Mouse (Mus musculus): ENCODE data around the gene Sms.

The Sms gene

DNA sequence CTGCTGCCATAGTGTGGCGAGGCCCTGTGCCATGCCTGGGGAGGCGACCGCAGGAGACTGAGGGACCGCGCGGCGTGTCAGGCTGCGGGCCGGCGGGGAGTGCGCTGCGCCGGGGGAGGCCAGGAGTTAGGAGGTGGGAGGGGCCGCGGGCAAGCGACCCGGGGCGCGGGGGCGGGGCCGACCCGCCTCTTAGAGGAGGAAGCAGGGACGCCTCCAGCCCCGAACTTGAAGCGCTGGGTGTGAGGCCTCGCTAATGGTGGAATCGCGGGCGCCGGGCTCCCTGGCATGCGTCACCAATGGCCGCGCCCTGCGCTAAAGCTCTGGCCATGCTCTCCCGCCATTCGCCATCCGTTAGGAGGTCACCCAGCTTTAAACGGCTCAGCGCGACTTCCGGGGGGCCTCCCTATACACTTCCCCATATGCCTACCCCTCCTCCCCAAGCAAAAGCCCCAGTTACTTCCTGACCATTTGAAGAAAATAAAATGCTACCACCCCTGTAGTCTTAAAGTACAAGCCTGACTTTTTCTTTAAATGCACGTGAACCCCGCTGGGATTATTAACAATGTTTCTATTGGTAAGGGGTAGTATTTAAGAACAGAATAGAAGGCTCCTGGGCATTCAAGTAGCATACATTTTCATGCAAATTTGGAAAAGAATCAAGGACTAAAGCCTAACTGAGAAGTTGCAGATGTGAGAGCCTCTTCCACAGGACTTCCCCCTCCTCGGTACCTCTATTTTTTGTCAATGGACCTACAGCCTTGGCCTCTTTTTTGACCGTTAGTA, at the start of gene Sms:
TSS of gene Sms (minus strand) at position 344 of the 783 bp plus-strand sequence.
- TF ChIP-seq POU5F1 (IDR thresholded peaks at IDR 0.05; ENCODE audit: borderline replicate concordance, low read length), result no peak
- TF ChIP-seq NANOG (IDR thresholded peaks at IDR 0.05; ENCODE audit: borderline replicate concordance, low read length), result peak; percentile 72
- H3K9me3 ChIP-seq (ENCODE audit: low read length), result no peaks in the 10 kb centered on the region
- H3K27me3 ChIP-seq (ENCODE audit: insufficient read depth, low read length), result peaks cover 11% of the 10 kb centered on the region
- H3K36me3 ChIP-seq (ENCODE audit: insufficient read depth, low read length), result no peaks in the 10 kb centered on the region
- peaks cover 34% of the 10 kb centered on the region for H3K4me1 ChIP-seq (replicated peaks; ENCODE audit: low read depth, low read length)
- peak within 1 kb of the TSS; percentile 85 for H3K4me3 ChIP-seq (replicated peaks; ENCODE audit: low read length)

DNA sequence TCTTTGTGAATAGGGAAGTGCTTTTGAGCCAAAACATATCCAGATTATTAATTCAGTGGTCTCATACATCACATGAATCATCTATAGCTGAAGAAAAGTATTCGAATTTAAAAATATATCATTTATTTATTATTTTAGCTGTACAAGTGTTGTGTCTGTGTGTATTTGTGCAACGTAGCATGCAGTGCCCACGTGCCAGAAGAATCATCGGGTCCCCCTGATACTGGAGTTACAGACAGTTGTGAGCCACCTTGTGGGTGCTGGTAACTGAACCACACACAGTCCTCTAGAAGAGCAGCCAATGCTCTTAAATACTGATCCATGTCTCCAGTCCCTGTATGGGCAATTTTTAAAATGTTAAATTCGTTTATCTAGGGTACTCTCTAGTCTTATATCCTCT, 14.3 kb upstream of the Sms start:
- Histone ChIP-seq H3K4me3 (replicated peaks; ENCODE audit: low read length) (no peak overlapping the region), H3K4me1 (replicated peaks; ENCODE audit: low read depth, low read length) (no peaks in the 10 kb centered on the region), H3K27me3 (ENCODE audit: insufficient read depth, low read length) (peaks cover 3% of the 10 kb centered on the region; the same call in 1 of the 2 replicates), H3K9me3 (ENCODE audit: low read length) (no peaks in the 10 kb centered on the region), H3K36me3 (ENCODE audit: insufficient read depth, low read length) (no peaks in the 10 kb centered on the region)
- TF ChIP-seq CTCF (conservative IDR thresholded peaks at IDR 0.05; ENCODE audit: low read length), result no peak
- TF ChIP-seq POU5F1 (IDR thresholded peaks at IDR 0.05; ENCODE audit: borderline replicate concordance, low read length), result no peak
- TF ChIP-seq NANOG (IDR thresholded peaks at IDR 0.05; ENCODE audit: borderline replicate concordance, low read length), result no peak

- H3K36me3 ChIP-seq (ENCODE audit: insufficient read depth, low read length), result no peaks in the 10 kb centered on the region
- no peaks in the 10 kb centered on the region for H3K4me1 ChIP-seq (replicated peaks; ENCODE audit: low read depth, low read length)
- no peak for TF ChIP-seq CTCF (conservative IDR thresholded peaks at IDR 0.05; ENCODE audit: low read length)
- no peak for TF ChIP-seq NANOG (IDR thresholded peaks at IDR 0.05; ENCODE audit: borderline replicate concordance, low read length)
- no peak for TF ChIP-seq POU5F1 (IDR thresholded peaks at IDR 0.05; ENCODE audit: borderline replicate concordance, low read length)
- H3K27me3 ChIP-seq (ENCODE audit: insufficient read depth, low read length), result peaks cover 3% of the 10 kb centered on the region; the same call in 1 of the 2 replicates
- H3K4me3 ChIP-seq (replicated peaks; ENCODE audit: low read length), result no peak overlapping the region
- no peaks in the 10 kb centered on the region for H3K9me3 ChIP-seq (ENCODE audit: low read length)
Measured at GRCm38 (mm10) chrX:157504506-157504905, 12.4 kb upstream of the Sms start.

GRCm38 (mm10) chrX:157501871-157502270, 9.8 kb upstream of the Sms start:
- H3K27me3 ChIP-seq (ENCODE audit: insufficient read depth, low read length), result peaks cover 3% of the 10 kb centered on the region; the same call in 1 of the 2 replicates
- no peaks in the 10 kb centered on the region for H3K36me3 ChIP-seq (ENCODE audit: insufficient read depth, low read length)
- H3K4me1 ChIP-seq (replicated peaks; ENCODE audit: low read depth, low read length), result no peaks in the 10 kb centered on the region
- H3K9me3 ChIP-seq (ENCODE audit: low read length), result no peaks in the 10 kb centered on the region
- TF ChIP-seq POU5F1 (IDR thresholded peaks at IDR 0.05; ENCODE audit: borderline replicate concordance, low read length) (no peak), CTCF (conservative IDR thresholded peaks at IDR 0.05; ENCODE audit: low read length) (no peak)
- H3K4me3 ChIP-seq (replicated peaks; ENCODE audit: low read length), result no peak overlapping the region

DNA sequence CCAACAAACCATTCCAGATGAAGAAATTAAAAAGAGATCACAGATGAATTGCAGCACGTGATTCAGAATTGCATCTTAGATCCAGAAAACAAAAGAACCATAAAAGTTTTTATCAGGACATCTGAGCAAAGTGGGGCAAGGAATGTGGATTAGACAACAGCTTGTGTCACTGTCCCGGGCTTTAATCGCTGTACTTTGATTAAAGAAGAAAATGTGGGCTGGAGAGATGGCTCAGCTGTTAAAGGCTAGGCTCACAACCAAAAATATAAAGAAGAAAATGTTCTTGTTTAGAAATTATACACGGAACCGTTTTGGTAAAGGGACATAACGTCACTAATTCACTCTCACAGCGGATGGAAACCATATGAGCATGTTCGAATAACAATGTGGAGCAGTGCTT, 7.9 kb upstream of the Sms start:
- Histone ChIP-seq H3K4me3 (replicated peaks; ENCODE audit: low read length) (no peak overlapping the region), H3K36me3 (ENCODE audit: insufficient read depth, low read length) (no peaks in the 10 kb centered on the region), H3K9me3 (ENCODE audit: low read length) (no peaks in the 10 kb centered on the region), H3K27me3 (ENCODE audit: insufficient read depth, low read length) (peaks cover 7% of the 10 kb centered on the region), H3K4me1 (replicated peaks; ENCODE audit: low read depth, low read length) (no peaks in the 10 kb centered on the region)
- no peak for TF ChIP-seq NANOG (IDR thresholded peaks at IDR 0.05; ENCODE audit: borderline replicate concordance, low read length)
- no peak for TF ChIP-seq POU5F1 (IDR thresholded peaks at IDR 0.05; ENCODE audit: borderline replicate concordance, low read length)
- TF ChIP-seq CTCF (conservative IDR thresholded peaks at IDR 0.05; ENCODE audit: low read length), result no peak

DNA sequence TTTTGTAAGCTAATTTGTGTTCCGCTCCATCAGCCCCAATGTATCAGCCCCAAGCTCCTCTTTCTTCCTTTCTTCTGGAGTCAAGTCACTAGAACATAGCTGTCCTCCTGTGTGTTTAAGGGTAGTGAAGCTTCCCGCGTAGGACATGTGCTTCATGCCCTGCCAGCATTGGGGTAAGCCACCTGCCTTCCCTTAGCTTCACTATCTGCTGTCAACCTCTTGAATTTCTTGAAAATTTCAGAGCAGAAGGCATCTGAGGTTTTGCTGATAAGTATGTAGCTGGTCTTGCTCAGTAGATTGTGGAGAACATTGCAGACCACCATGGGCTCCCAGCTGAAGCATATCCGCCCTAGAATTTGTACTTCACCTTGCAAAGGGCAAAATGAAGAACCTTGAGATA, 1.1 kb upstream of the Sms start:
- H3K9me3 ChIP-seq (ENCODE audit: low read length), result no peaks in the 10 kb centered on the region
- H3K36me3 ChIP-seq (ENCODE audit: insufficient read depth, low read length), result no peaks in the 10 kb centered on the region
- H3K4me3 ChIP-seq (replicated peaks; ENCODE audit: low read length), result no peak overlapping the region
- TF ChIP-seq POU5F1 (IDR thresholded peaks at IDR 0.05; ENCODE audit: borderline replicate concordance, low read length), result no peak
- no peak for TF ChIP-seq CTCF (conservative IDR thresholded peaks at IDR 0.05; ENCODE audit: low read length)
- no peak for TF ChIP-seq NANOG (IDR thresholded peaks at IDR 0.05; ENCODE audit: borderline replicate concordance, low read length)
- peaks cover 23% of the 10 kb centered on the region for H3K4me1 ChIP-seq (replicated peaks; ENCODE audit: low read depth, low read length)
- peaks cover 11% of the 10 kb centered on the region for H3K27me3 ChIP-seq (ENCODE audit: insufficient read depth, low read length)

DNA sequence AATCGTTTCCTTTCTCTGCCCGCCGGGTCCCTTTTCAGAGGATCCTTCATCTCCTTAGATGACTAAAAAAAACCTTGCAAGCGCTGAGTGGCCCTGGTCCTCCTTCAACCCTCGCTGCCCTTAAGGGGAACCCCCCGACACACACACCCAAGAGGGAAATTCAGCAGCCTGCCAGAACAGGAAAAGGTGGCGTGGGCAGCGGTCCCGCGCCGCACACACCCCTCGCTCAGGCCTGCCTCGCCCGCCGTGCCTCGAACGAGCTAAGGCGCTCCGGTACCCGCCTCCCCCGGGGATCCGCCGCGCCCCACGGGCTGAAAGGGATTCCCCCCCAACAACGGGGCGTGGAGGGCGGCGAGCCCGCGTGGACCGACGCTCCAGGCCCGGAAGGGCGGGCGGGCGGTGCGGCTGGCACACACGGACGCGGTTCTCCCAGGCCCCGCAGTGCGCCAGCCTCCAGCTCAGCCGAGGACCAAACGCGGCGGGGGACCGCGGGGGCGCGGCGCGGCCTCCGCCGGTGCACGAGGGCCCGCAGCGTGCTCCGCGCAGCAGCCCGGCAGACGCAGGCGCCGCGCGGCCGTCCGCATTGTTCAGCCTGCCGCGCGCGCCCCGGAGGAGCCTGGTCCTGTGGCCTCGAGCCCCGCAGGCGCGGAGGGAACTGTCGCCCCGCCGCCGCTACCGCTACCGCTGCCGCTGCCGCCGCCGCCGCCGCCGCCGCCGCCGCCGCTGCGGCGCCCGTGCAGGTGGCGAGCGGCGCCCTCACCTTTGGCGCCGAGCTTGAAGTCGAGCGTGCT, 747 bp downstream of the Sms start:
- Histone ChIP-seq H3K4me3 (replicated peaks; ENCODE audit: low read length) (peak overlapping the region; percentile 85), H3K27me3 (ENCODE audit: insufficient read depth, low read length) (peaks cover 11% of the 10 kb centered on the region), H3K4me1 (replicated peaks; ENCODE audit: low read depth, low read length) (peaks cover 40% of the 10 kb centered on the region), H3K9me3 (ENCODE audit: low read length) (no peaks in the 10 kb centered on the region), H3K36me3 (ENCODE audit: insufficient read depth, low read length) (no peaks in the 10 kb centered on the region)
- TF ChIP-seq NANOG (IDR thresholded peaks at IDR 0.05; ENCODE audit: borderline replicate concordance, low read length), result no peak
- no peak for TF ChIP-seq CTCF (conservative IDR thresholded peaks at IDR 0.05; ENCODE audit: low read length)
- TF ChIP-seq POU5F1 (IDR thresholded peaks at IDR 0.05; ENCODE audit: borderline replicate concordance, low read length), result no peak

GRCm38 (mm10) chrX:157490769-157491144, 1.3 kb downstream of the Sms start:
- TF ChIP-seq POU5F1 (IDR thresholded peaks at IDR 0.05; ENCODE audit: borderline replicate concordance, low read length), result no peak
- TF ChIP-seq NANOG (IDR thresholded peaks at IDR 0.05; ENCODE audit: borderline replicate concordance, low read length), result no peak
- TF ChIP-seq CTCF (conservative IDR thresholded peaks at IDR 0.05; ENCODE audit: low read length), result no peak
- peaks cover 11% of the 10 kb centered on the region for H3K27me3 ChIP-seq (ENCODE audit: insufficient read depth, low read length)
- peak overlapping the region; percentile 85 for H3K4me3 ChIP-seq (replicated peaks; ENCODE audit: low read length)
- no peaks in the 10 kb centered on the region for H3K36me3 ChIP-seq (ENCODE audit: insufficient read depth, low read length)
- peaks cover 44% of the 10 kb centered on the region for H3K4me1 ChIP-seq (replicated peaks; ENCODE audit: low read depth, low read length)
- H3K9me3 ChIP-seq (ENCODE audit: low read length), result no peaks in the 10 kb centered on the region

Data from E14TG2a.4 (cell line).